Mouse (Mus musculus): ENCODE measurements around the gene Lrrc75b.
A peak's percentile ranks its signal among the peaks of the same experiment; 100 is the strongest.
"Not testable (repeated sequence)": the region's sequence is repeated elsewhere in the genome, so short reads cannot be mapped to it uniquely, and the experiment has no call there.

Lrrc75b gene

DNA sequence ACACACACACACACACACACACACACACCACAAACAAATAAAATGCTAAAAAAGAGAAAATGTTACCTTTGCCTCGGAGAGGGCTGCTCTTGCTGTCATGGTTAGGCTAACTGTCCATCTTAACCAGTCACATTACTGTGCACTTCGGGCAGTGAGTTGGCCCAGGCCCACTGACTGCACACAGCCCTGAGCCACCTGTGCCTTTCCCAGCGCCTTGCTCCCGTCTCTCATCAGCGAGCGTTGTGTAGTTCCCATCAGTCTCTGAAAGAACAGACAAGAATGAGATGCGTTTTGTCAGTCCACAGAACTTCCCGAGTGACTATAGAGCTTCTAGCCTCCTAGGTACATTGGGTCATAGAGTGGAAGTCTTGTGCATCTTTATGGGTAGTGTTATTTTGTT, 25.9 kb downstream of the Lrrc75b start:
- DNase-seq (ENCODE audit: low spot score) = no peak

- DNase-seq (ENCODE audit: low spot score) = no peak
Measured at GRCm38 (mm10) chr10:75531532-75532090, 28.5 kb downstream of the Lrrc75b start.

DNA sequence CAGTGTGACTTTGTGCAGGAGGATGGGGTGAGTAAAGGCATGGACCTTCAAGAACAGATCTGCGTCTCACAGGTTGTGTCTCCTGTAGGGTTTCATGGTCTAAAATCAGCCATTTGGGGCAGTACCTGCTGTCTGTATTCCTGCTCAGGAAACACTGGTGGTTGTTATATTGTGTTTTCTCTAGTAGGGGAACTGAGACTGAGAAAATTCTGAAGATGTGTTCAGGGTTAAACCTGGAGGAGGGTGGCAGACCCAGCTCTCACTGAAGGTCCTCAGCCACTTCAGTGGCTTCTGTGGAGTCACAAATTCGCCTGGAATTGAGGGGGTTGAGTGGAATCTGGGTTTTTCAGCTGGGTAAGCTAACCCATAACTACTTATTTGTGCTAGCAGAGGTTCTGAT, 29.8 kb downstream of the Lrrc75b start:
- DNase-seq (ENCODE audit: low spot score) = no peak

GRCm38 (mm10) chr10:75525450-75525849, 34.7 kb downstream of the Lrrc75b start:
- not testable (repeated sequence) for DNase-seq (ENCODE audit: low spot score)

DNA sequence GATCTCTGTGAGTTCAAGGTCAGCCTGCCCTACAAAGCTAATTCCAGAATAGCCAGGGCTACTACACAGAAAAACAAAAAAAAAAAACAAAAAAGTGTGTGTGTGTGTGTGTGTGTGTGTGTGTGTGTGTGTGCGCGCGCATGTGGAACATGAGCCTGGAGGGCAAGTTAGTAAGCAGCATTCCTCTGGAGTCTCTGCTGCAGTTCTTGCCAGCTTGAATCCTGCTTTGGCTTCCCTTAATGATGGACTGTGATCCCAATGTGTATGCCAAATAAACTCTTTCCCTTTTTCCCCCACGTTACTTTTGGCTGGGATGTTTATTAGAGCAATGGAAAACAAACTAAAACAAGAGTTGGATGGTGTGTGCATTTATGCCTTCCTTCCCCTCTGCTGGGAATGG, 38.5 kb downstream of the Lrrc75b start:
- no peak for DNase-seq (ENCODE audit: low spot score)

GRCm38 (mm10) chr10:75520581-75520980, 39.5 kb downstream of the Lrrc75b start:
- DNase-seq (ENCODE audit: low spot score) = no peak

- peak; percentile 93 for DNase-seq (ENCODE audit: low spot score)
Measured at GRCm38 (mm10) chr10:75517758-75518143, 42.4 kb downstream of the Lrrc75b start, which contains the start of gene Gucd1. Gene Gucd1 (minus strand): TSS chr10:75517972.

GRCm38 (mm10) chr10:75517073-75517757, 42.9 kb downstream of the Lrrc75b start, which contains the start of gene Snrpd3:
Gene Snrpd3 (plus strand): TSS chr10:75517551.
- DNase-seq (ENCODE audit: low spot score) = peak; percentile 97

DNA sequence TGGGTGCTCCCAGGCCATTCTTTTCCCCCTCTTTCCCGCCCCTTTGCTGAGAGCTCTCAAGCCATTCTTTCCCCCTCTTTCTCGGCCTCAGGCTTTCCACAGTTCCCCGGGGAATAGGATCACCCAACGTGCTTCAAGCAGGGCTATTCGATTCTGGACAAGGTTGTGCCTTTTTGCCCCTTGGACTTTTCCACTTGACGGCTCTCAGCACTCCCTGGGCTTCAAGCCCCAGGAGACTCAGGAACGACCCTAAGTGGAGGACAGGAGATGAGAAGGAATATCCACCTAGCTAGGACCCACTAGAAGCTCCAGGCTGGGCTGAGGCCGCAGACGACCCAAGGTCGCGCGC, 43.4 kb downstream of the Lrrc75b start:
- no peak for DNase-seq (ENCODE audit: low spot score)

DNA sequence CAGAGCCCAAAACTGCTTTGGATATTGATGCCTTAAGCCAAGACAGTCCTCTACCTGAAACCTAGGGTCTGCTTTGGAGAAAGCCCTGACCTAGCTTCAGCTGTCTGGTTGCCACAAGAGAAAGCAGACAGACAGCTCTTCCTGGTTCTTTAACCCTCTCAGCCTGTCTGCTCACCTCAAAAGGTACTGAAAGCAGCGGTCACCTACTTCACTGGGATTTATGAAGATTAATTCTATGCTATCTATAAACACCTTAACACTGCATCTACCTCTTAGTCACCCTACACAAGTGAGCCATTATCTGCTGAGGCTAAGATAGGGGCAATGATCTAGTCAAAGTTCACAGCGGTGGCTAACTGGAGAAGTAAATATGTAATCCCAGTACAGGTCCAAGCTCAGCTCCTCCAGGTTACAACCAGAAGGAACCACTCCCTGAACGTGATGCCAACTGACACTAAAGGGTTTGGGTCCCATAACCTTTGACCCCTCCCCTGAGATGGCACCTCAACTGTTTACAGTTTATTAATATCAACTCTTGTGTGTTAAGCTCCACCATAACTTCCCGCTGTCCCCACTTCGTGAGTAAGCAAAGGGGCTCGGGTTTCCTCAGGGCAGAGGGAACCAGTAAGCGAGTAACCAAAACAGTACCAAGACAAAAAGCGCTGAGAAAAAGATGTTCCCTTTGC, 43.9 kb downstream of the Lrrc75b start:
- no peak for DNase-seq (ENCODE audit: low spot score)

DNA sequence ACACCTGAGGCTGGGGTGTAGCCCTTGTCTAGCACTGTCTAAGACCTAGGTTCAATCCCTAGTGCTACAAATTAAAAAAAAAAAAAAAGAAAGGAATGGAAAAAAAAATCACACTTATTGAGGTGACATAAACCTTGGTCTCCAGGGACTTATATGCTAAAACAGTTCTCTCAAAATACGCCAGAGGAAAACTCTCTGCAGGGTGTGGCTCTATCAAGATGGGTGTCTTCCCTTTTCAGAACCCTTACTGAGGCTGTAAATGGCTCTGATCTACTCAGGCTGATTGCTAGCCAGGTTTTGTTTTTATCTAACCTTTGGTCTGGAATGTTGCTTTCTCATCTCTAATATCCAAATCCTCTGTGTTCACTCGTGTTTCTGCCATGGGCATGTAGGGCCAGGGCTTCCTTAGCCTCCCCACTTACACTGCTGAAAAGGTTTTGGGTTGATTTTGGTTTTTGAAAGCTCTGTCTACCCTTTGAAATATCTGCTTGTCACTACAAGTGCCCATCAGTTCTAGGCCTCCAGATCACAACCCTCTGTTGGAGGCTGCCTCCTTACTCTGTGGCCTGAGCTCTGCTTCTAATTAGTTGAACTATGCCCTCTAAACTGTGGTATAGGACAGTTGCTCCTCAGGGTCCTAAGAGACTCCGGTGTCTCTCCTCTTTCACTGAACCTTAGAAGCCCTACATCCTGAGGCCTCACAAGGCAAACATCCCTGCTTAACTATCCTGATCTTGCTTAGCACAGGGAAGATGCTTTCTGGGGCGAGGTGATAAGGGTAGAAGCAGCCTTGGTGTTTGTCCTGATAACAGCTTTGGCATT, 44.7 kb downstream of the Lrrc75b start:
- peak; percentile 49 for DNase-seq (ENCODE audit: low spot score)

DNA sequence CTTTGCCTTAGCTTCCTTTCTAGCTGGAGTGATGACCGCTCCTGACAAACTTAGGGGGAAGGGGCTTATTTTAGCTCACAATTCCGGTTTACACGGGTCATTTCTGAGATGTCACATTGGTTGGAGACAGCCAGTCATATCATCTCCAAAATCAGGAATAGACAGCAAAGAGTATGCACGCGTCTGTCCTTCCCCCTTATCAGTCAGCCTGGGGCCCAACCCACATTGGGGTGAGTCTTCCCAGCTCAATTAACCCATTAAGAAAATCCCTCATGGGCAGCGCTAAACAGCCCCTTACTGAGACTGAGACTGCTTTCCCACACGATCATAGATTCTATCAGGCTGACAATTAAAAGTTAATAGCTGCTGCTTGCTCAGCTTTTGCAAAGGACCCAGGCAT, 45.8 kb downstream of the Lrrc75b start:
- DNase-seq (ENCODE audit: low spot score) = no peak

- DNase-seq (ENCODE audit: low spot score) = no peak
Measured at GRCm38 (mm10) chr10:75513306-75514067, 46.6 kb downstream of the Lrrc75b start.

DNA sequence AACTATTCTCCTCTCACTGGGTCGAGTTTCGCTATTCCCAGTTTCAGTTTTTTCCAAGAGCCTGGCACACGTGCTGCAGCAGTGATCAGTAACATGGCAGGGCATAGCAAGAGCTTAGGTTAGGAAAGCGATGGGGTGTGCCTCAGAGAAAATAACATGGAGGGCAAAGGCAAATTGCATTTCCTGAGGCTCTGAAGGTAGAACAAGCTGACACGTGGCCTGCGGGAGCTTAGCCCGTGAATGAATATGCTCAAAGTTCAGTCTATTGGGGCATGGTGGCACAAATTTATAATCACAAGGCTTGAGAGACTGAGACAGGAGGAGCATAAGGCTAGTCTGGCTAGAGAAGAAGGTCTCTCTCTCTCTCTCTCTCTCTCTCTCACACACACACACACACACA, 47.3 kb downstream of the Lrrc75b start:
- no peak for DNase-seq (ENCODE audit: low spot score)

DNA sequence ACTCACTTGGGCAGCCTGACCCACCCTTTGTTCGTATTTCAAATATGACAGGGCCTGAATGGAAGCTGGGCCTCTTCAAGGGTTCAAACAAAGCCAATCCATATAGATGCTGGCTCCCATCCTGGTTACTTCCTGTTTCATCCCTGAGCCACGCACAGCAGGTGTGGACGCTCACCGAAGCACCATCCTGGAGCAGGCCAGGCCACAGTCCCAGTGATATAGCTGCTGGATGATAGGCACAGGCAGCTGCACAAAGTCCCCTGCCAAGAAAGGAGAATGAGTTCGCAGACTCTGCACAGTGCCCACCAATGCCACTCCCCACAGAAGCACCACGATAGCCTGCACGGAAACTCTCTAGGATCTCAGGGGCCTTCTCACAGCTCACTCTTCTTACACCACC, 48.2 kb downstream of the Lrrc75b start:
- DNase-seq (ENCODE audit: low spot score) = no peak

DNA sequence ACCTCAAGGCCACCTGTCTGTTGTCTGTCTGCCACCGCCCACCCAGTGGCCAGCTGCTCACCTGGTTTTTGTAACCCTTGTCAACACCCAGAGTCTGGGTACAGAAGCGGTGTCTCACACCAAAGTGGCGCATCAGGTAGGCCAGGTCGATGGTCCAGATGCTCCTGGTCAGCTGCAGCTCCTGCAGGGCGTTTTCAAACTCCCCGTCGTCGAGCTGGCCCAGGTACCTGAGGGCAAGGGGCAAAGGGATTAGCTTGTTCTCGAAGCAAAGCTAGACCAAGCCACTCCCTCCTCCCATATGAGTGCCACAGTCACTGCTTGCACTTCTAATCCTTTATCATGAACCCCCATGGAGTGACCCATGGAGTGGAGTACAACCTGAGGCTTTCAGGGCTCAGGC, 49.1 kb downstream of the Lrrc75b start:
- DNase-seq (ENCODE audit: low spot score) = no peak

DNA sequence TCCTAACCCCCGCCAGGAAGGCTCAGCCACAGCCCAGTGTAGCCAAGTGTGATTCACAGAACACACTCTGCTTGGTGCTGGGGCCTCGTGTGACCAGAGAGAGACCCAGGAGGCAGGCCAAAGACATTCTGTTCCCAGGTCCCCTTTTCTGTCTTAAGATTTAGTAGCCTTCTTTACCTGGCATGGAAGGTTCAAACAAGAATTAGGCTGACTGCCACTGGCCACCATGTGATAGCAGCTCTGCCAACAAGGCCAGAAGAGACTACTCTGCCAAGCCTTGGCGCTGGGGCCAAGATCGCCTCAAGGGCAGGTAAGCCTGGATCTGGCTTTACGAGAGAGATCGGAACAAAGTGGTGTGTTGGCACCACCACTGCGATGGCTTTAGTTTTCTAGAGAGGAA, 49.7 kb downstream of the Lrrc75b start:
- no peak for DNase-seq (ENCODE audit: low spot score)

DNA sequence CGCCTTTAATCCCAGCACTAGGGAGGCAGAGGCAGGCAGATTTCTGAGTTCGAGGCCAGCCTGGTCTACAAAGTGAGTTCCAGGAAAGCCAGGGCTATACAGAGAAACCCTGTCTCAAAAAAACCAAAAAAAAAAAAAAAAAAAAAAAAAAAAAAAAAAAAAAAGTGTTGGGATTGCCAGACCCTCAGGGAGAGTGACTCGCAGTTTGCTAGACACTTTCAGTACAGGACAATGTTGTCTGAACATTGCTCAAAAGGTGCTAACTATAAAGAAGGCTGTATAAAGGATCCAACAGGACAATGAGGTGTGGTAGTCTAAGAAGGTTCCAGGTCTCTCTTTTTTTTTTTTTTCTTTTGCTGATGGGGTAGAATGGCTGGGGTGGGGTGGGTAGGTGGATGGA, 54.2 kb downstream of the Lrrc75b start:
- not testable (repeated sequence) for DNase-seq (ENCODE audit: low spot score)

- no peak for DNase-seq (ENCODE audit: low spot score)
Measured at GRCm38 (mm10) chr10:75505130-75505495, 55.0 kb downstream of the Lrrc75b start.

GRCm38 (mm10) chr10:75504234-75505129, 55.6 kb downstream of the Lrrc75b start:
- DNase-seq (ENCODE audit: low spot score) = no peak

DNA sequence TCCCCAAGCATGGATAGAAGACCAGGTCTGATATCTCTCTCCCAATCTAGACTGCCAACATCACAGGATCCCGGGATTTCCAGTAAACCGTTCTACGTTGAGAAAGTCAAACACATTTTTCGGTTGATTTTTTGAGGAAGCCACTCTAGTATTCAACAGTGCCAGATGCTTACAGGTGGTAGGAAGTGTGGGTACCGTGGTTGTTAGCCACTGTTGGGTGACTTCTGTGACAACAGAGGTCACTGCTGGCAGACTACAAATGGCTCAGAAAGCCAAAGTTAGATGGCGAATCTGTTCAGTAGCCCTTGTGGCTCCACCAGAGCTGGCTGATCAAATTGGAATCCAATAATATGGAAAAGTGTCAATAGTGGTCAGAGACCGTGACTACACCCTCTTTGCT, 56.4 kb downstream of the Lrrc75b start:
- DNase-seq (ENCODE audit: low spot score) = no peak
